Mouse (Mus musculus): ENCODE measurements at regions not wholly inside any gene's neighbourhood (a gene's known extent, or its start where the extent isn't known, plus 50 kb on each side); places are given as distances from the start of the nearest gene placed in this dataset.

GRCm38 (mm10) chr5:136619315-136620231 is 52.3 kb upstream of the Cux1 start:
- TF ChIP-seq POLR2A (IDR thresholded peaks at IDR 0.05; ENCODE audit: insufficient read depth, low read depth, low read length) (no peak), CTCF (IDR thresholded peaks at IDR 0.05; ENCODE audit: insufficient read depth, low read depth, low read length) (no peak)

GRCm38 (mm10) chr5:136620234-136620633 is 52.9 kb upstream of the Cux1 start:
- no peak overlapping the region for H3K27ac ChIP-seq (ENCODE audit: insufficient read depth, low read depth, low read length)
- WGBS: 61% methylated on average over 12 of the region's 12 CpGs
- H3K4me3 ChIP-seq (ENCODE audit: insufficient read depth, low read depth, low read length): no peak overlapping the region
- TF ChIP-seq CTCF (IDR thresholded peaks at IDR 0.05; ENCODE audit: insufficient read depth, low read depth, low read length) (no peak), POLR2A (IDR thresholded peaks at IDR 0.05; ENCODE audit: insufficient read depth, low read depth, low read length) (no peak)
- peaks cover 11% of the 10 kb centered on the region for H3K4me1 ChIP-seq (ENCODE audit: control insufficient read depth, insufficient read depth, low read length)

More at GRCm38 (mm10) chr5:136619315-136620231, 52.3 kb upstream of the Cux1 start:
- no peak overlapping the region for H3K4me3 ChIP-seq (ENCODE audit: insufficient read depth, low read depth, low read length)
- WGBS: 33% methylated on average over 17 of the region's 17 CpGs
- no peak overlapping the region for H3K27ac ChIP-seq (ENCODE audit: insufficient read depth, low read depth, low read length)
- H3K4me1 ChIP-seq (ENCODE audit: control insufficient read depth, insufficient read depth, low read length): peaks cover 11% of the 10 kb centered on the region

GRCm38 (mm10) chr5:136621336-136622125 is 54.2 kb upstream of the Cux1 start:
- H3K4me3 ChIP-seq (ENCODE audit: insufficient read depth, low read depth, low read length): no peak overlapping the region
- whole genome bisulfite sequencing: 78% methylated on average over 4 of the region's 4 CpGs
- TF ChIP-seq CTCF (IDR thresholded peaks at IDR 0.05; ENCODE audit: insufficient read depth, low read depth, low read length) (no peak), POLR2A (IDR thresholded peaks at IDR 0.05; ENCODE audit: insufficient read depth, low read depth, low read length) (no peak)
- no peak overlapping the region for H3K27ac ChIP-seq (ENCODE audit: insufficient read depth, low read depth, low read length)
- peaks cover 11% of the 10 kb centered on the region for H3K4me1 ChIP-seq (ENCODE audit: control insufficient read depth, insufficient read depth, low read length)

GRCm38 (mm10) chr5:136622152-136622551 is 54.9 kb upstream of the Cux1 start:
- Histone ChIP-seq H3K4me1 (ENCODE audit: control insufficient read depth, insufficient read depth, low read length) (peaks cover 11% of the 10 kb centered on the region), H3K4me3 (ENCODE audit: insufficient read depth, low read depth, low read length) (no peak overlapping the region), H3K27ac (ENCODE audit: insufficient read depth, low read depth, low read length) (no peak overlapping the region)
- 50% methylated on average over 2 of the region's 2 CpGs for WGBS
- TF ChIP-seq CTCF (IDR thresholded peaks at IDR 0.05; ENCODE audit: insufficient read depth, low read depth, low read length): no peak
- TF ChIP-seq POLR2A (IDR thresholded peaks at IDR 0.05; ENCODE audit: insufficient read depth, low read depth, low read length): no peak

GRCm38 (mm10) chr5:136622721-136623542 is 55.6 kb upstream of the Cux1 start:
- Histone ChIP-seq H3K4me1 (ENCODE audit: control insufficient read depth, insufficient read depth, low read length) (peaks cover 18% of the 10 kb centered on the region), H3K4me3 (ENCODE audit: insufficient read depth, low read depth, low read length) (peak overlapping the region; percentile 53), H3K27ac (ENCODE audit: insufficient read depth, low read depth, low read length) (no peak overlapping the region)
- TF ChIP-seq CTCF (IDR thresholded peaks at IDR 0.05; ENCODE audit: insufficient read depth, low read depth, low read length) (peak; percentile 91), POLR2A (IDR thresholded peaks at IDR 0.05; ENCODE audit: insufficient read depth, low read depth, low read length) (no peak)
- WGBS: 6% methylated on average over 43 of the region's 43 CpGs

- WGBS: 70% methylated on average over 6 of the region's 6 CpGs
- Histone ChIP-seq H3K4me3 (ENCODE audit: insufficient read depth, low read depth, low read length) (no peak overlapping the region), H3K27ac (ENCODE audit: insufficient read depth, low read depth, low read length) (no peak overlapping the region), H3K4me1 (ENCODE audit: control insufficient read depth, insufficient read depth, low read length) (peaks cover 20% of the 10 kb centered on the region)
- no peak for TF ChIP-seq POLR2A (IDR thresholded peaks at IDR 0.05; ENCODE audit: insufficient read depth, low read depth, low read length)
- TF ChIP-seq CTCF (IDR thresholded peaks at IDR 0.05; ENCODE audit: insufficient read depth, low read depth, low read length): no peak
Observed at GRCm38 (mm10) chr5:136623791-136624190, 56.5 kb upstream of the Cux1 start.

GRCm38 (mm10) chr5:136625176-136625991 is 58.1 kb upstream of the Cux1 start:
- 81% methylated on average over 13 of the region's 13 CpGs for WGBS

More at GRCm38 (mm10) chr5:136625176-136625991, 58.1 kb upstream of the Cux1 start:
- Histone ChIP-seq H3K4me1 (ENCODE audit: control insufficient read depth, insufficient read depth, low read length) (peaks cover 13% of the 10 kb centered on the region), H3K27ac (ENCODE audit: insufficient read depth, low read depth, low read length) (no peak overlapping the region), H3K4me3 (ENCODE audit: insufficient read depth, low read depth, low read length) (no peak overlapping the region)
- TF ChIP-seq CTCF (IDR thresholded peaks at IDR 0.05; ENCODE audit: insufficient read depth, low read depth, low read length): no peak
- TF ChIP-seq POLR2A (IDR thresholded peaks at IDR 0.05; ENCODE audit: insufficient read depth, low read depth, low read length): no peak
